Mouse (Mus musculus): Measurements from ENCODE around the gene Ptrh2. TPM values are rescaled to one million over a fixed set of nuclear protein-coding genes. Genes with fewer than 3 reads are reported as not detected.

Gene Ptrh2
- total and polyA plus RNA-seq, 2 experiments: 5.2 to 9.2 TPM

- H3K4me1 ChIP-seq (ENCODE audit: control insufficient read depth, insufficient read depth, low read length): no peaks in the 10 kb centered on the region
- 72% methylated on average over 7 of the region's 7 CpGs for WGBS
These were observed 37.5 kb upstream of the Ptrh2 start for GRCm38 (mm10) chr11:86646136-86646834.

GRCm38 (mm10) chr11:86646885-86647459, 36.8 kb upstream of the Ptrh2 start:
- H3K79me2 ChIP-seq (ENCODE audit: control insufficient read depth, insufficient read depth, low read length): peaks cover 6% of the 10 kb centered on the region; the same call in 1 of the 2 replicates
- no peak overlapping the region for H3K27ac ChIP-seq (replicated peaks; ENCODE audit: insufficient read depth, low read depth, low read length)
- H3K4me1 ChIP-seq (ENCODE audit: control insufficient read depth, insufficient read depth, low read length): no peaks in the 10 kb centered on the region
- no peak for DNase-seq (ENCODE audit: extremely low read depth, low read depth, low spot score)
- no peak overlapping the region for H3K9ac ChIP-seq (ENCODE audit: low read depth, low read length)
- no peaks in the 10 kb centered on the region for H3K27me3 ChIP-seq (ENCODE audit: control insufficient read depth, insufficient read depth, low read length)
- no peak for TF ChIP-seq POLR2A (IDR thresholded peaks at IDR 0.05; ENCODE audit: extremely low read depth, insufficient read depth, low read length)
- no peak for TF ChIP-seq CTCF (IDR thresholded peaks at IDR 0.05; ENCODE audit: low read depth, low read length)
- 94% methylated on average over 3 of the region's 3 CpGs for WGBS
- H3K36me3 ChIP-seq (ENCODE audit: control insufficient read depth, insufficient read depth, low read length): peaks cover 28% of the 10 kb centered on the region
- H3K4me3 ChIP-seq (ENCODE audit: insufficient read depth, low read depth, low read length): no peak overlapping the region

More at GRCm38 (mm10) chr11:86646136-86646834, 37.5 kb upstream of the Ptrh2 start:
- H3K9ac ChIP-seq (ENCODE audit: low read depth, low read length): no peak overlapping the region
- H3K79me2 ChIP-seq (ENCODE audit: control insufficient read depth, insufficient read depth, low read length): peaks cover 6% of the 10 kb centered on the region; the same call in 1 of the 2 replicates
- no peak for DNase-seq (ENCODE audit: extremely low read depth, low read depth, low spot score)
- H3K27ac ChIP-seq (replicated peaks; ENCODE audit: insufficient read depth, low read depth, low read length): no peak overlapping the region
- TF ChIP-seq POLR2A (IDR thresholded peaks at IDR 0.05; ENCODE audit: extremely low read depth, insufficient read depth, low read length): no peak
- TF ChIP-seq CTCF (IDR thresholded peaks at IDR 0.05; ENCODE audit: low read depth, low read length): no peak
- H3K27me3 ChIP-seq (ENCODE audit: control insufficient read depth, insufficient read depth, low read length): no peaks in the 10 kb centered on the region
- H3K4me3 ChIP-seq (ENCODE audit: insufficient read depth, low read depth, low read length): no peak overlapping the region
- H3K36me3 ChIP-seq (ENCODE audit: control insufficient read depth, insufficient read depth, low read length): peaks cover 31% of the 10 kb centered on the region

- TF ChIP-seq POLR2A (IDR thresholded peaks at IDR 0.05; ENCODE audit: extremely low read depth, insufficient read depth, low read length): no peak
- TF ChIP-seq CTCF (IDR thresholded peaks at IDR 0.05; ENCODE audit: low read depth, low read length): no peak
- Histone ChIP-seq H3K9ac (ENCODE audit: low read depth, low read length) (no peak overlapping the region), H3K4me1 (ENCODE audit: control insufficient read depth, insufficient read depth, low read length) (no peaks in the 10 kb centered on the region), H3K27me3 (ENCODE audit: control insufficient read depth, insufficient read depth, low read length) (no peaks in the 10 kb centered on the region), H3K4me3 (ENCODE audit: insufficient read depth, low read depth, low read length) (no peak overlapping the region), H3K36me3 (ENCODE audit: control insufficient read depth, insufficient read depth, low read length) (peaks cover 26% of the 10 kb centered on the region), H3K79me2 (ENCODE audit: control insufficient read depth, insufficient read depth, low read length) (peaks cover 6% of the 10 kb centered on the region; the same call in 1 of the 2 replicates), H3K27ac (replicated peaks; ENCODE audit: insufficient read depth, low read depth, low read length) (no peak overlapping the region)
- WGBS: 95% methylated on average over 15 of the region's 15 CpGs
- no peak for DNase-seq (ENCODE audit: extremely low read depth, low read depth, low spot score)
These were observed 35.9 kb upstream of the Ptrh2 start for GRCm38 (mm10) chr11:86647706-86648447.

- DNase-seq (ENCODE audit: extremely low read depth, low read depth, low spot score): no peak
- Histone ChIP-seq H3K4me3 (ENCODE audit: insufficient read depth, low read depth, low read length) (no peak overlapping the region), H3K27ac (replicated peaks; ENCODE audit: insufficient read depth, low read depth, low read length) (no peak overlapping the region), H3K4me1 (ENCODE audit: control insufficient read depth, insufficient read depth, low read length) (peaks cover 2% of the 10 kb centered on the region; the same call in 1 of the 2 replicates), H3K36me3 (ENCODE audit: control insufficient read depth, insufficient read depth, low read length) (peaks cover 19% of the 10 kb centered on the region), H3K27me3 (ENCODE audit: control insufficient read depth, insufficient read depth, low read length) (no peaks in the 10 kb centered on the region), H3K9ac (ENCODE audit: low read depth, low read length) (no peak overlapping the region), H3K79me2 (ENCODE audit: control insufficient read depth, insufficient read depth, low read length) (peaks cover 6% of the 10 kb centered on the region; the same call in 1 of the 2 replicates)
- TF ChIP-seq CTCF (IDR thresholded peaks at IDR 0.05; ENCODE audit: low read depth, low read length) (no peak), POLR2A (IDR thresholded peaks at IDR 0.05; ENCODE audit: extremely low read depth, insufficient read depth, low read length) (no peak)
- whole genome bisulfite sequencing: 93% methylated on average over 1 of the region's 1 CpGs
These were observed 34.2 kb upstream of the Ptrh2 start for GRCm38 (mm10) chr11:86649542-86649941.

- DNase-seq (ENCODE audit: extremely low read depth, low read depth, low spot score): no peak
- H3K36me3 ChIP-seq (ENCODE audit: control insufficient read depth, insufficient read depth, low read length): peaks cover 22% of the 10 kb centered on the region
- no peak overlapping the region for H3K27ac ChIP-seq (replicated peaks; ENCODE audit: insufficient read depth, low read depth, low read length)
- no peak for TF ChIP-seq POLR2A (IDR thresholded peaks at IDR 0.05; ENCODE audit: extremely low read depth, insufficient read depth, low read length)
- TF ChIP-seq CTCF (IDR thresholded peaks at IDR 0.05; ENCODE audit: low read depth, low read length): no peak
- H3K4me1 ChIP-seq (ENCODE audit: control insufficient read depth, insufficient read depth, low read length): peaks cover 2% of the 10 kb centered on the region; the same call in 1 of the 2 replicates
- no peaks in the 10 kb centered on the region for H3K27me3 ChIP-seq (ENCODE audit: control insufficient read depth, insufficient read depth, low read length)
- H3K9ac ChIP-seq (ENCODE audit: low read depth, low read length): no peak overlapping the region
- no peak overlapping the region for H3K4me3 ChIP-seq (ENCODE audit: insufficient read depth, low read depth, low read length)
- peaks cover 6% of the 10 kb centered on the region; the same call in 1 of the 2 replicates for H3K79me2 ChIP-seq (ENCODE audit: control insufficient read depth, insufficient read depth, low read length)
- WGBS: 88% methylated on average over 6 of the region's 6 CpGs
These were observed 33.1 kb upstream of the Ptrh2 start for GRCm38 (mm10) chr11:86650676-86651075.

Data from liver, adult 2 months (tissue).